20 mouse cellular contexts compared by ENCODE assay signal in the genomic region with DNA sequence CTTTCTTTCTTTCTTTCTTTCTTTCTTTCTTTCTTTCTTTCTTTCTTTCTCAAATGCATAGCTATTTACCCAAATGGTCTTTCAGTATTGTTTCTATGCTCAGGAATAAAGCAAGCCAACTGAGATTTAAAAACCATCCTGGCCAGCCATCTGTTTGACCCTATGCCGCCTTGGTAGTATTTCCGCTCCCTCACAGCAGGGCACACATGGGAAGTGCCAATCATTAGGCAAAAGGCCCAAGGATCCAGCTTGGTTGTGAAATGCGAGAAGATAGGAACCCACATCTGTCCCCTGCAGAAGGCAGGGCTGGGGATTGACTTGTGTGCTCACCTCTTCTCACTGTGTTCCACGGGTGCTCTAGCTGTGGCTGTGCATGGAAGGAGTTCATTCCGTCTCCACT.
DNase-seq lines count a peak whose midpoint lies in the region.
"Had no signal": no experiment of that assay in that cellular context is flagged by ENCODE, and none has a peak within 500 bp of the region (broad histone marks: within the 10 kb centered on the region; RNA-seq: fewer than 3 reads in every experiment).

No protein-coding gene starts in this region.

- H3K27me3 ChIP-seq in limb, embryonic 10.5 days (ENCODE audit: low read depth, poor library complexity, severe bottlenecking), result no peaks in the 10 kb centered on the region
- H3K27me3 ChIP-seq: embryonic facial prominence, embryonic 12.5 days; intestine, embryonic 15.5 days; midbrain, embryonic 12.5 days had no signal

- H3K9me3 ChIP-seq in limb, embryonic 10.5 days (replicated peaks), result no peaks in the 10 kb centered on the region
- H3K9me3 ChIP-seq: embryonic facial prominence, embryonic 12.5 days; intestine, embryonic 15.5 days; midbrain, embryonic 12.5 days had no signal

- H3K27ac ChIP-seq in limb, embryonic 10.5 days, result peak overlapping the region; percentile 62
- H3K27ac ChIP-seq: embryonic facial prominence, embryonic 12.5 days; intestine, embryonic 15.5 days; midbrain, embryonic 12.5 days; stomach, postnatal 0 days had no signal

- intact Hi-C loops in left cerebral cortex, postnatal 4 days (cut with DNase I), result no loop called here

- peak; percentile 62 for DNase-seq in left cerebral cortex, postnatal 4 days
- no peak for DNase-seq in left cerebral cortex, adult 8-10 months (ENCODE audit: low spot score in 2 of 2)
- DNase-seq in cerebellum, adult 11 months, result peak; percentile 81
- peak; percentile 90 for DNase-seq in cerebellum, adult 9-11 months
- DNase-seq in limb, embryonic 10.5 days (ENCODE audit: low spot score), result no peak
- no peak for DNase-seq in heart, adult 8-10 months (ENCODE audit: low spot score)
- DNase-seq in layer of hippocampus, adult 8-10 months (ENCODE audit: low spot score in 2 of 2), result no peak
- DNase-seq: B cell, adult 2 months; gastrocnemius, postnatal 14 days; heart, adult 18-20 months; kidney, adult 9 months; kidney, postnatal 4 days; liver; retina, postnatal 1 day had no signal

- H3K4me3 ChIP-seq in limb, embryonic 10.5 days, result no peak overlapping the region
- H3K4me3 ChIP-seq: embryonic facial prominence, embryonic 12.5 days; erythroblast, embryonic 14.5 days; intestine, embryonic 15.5 days; midbrain, embryonic 12.5 days; myocyte had no signal

- H3K36me3 ChIP-seq in limb, embryonic 10.5 days, result no peaks in the 10 kb centered on the region; the same call in 1 of the 2 replicates
- H3K36me3 ChIP-seq: embryonic facial prominence, embryonic 12.5 days; intestine, embryonic 15.5 days; midbrain, embryonic 12.5 days had no signal

- WGBS in limb, embryonic 10.5 days, result 36% methylated on average over 5 of the region's 5 CpGs

- peaks cover 59% of the 10 kb centered on the region for H3K4me1 ChIP-seq in limb, embryonic 10.5 days

Comparison
In these comparisons a context has a peak if more than half of its experiments do, and no peak if none do; other contexts are left out.
1. DNase-seq: peak in left cerebral cortex, postnatal 4 days (single experiment), cerebellum, adult 11 months (single experiment) and cerebellum, adult 9-11 months (single experiment); none in left cerebral cortex, adult 8-10 months (0 of 2), limb, embryonic 10.5 days (single experiment), heart, adult 8-10 months (single experiment) and layer of hippocampus, adult 8-10 months (0 of 2).